Mouse (Mus musculus) spleen, adult 2 months (tissue): Measurements from ENCODE around the gene Nyap2.

ENCODE experiments used
- CTCF ChIP-seq: fragments of 200-500 bp; IDR thresholded peaks from 2 replicates; pipeline ENCODE4 v1.5.1; 2011; ENCODE audit warnings: mild to moderate bottlenecking, inconsistent platforms; ENCODE audit not compliant: insufficient read depth, insufficient read length, insufficient replicate concordance; ENCODE audit errors: extremely low read depth
- POLR2A ChIP-seq: fragments of 200-500 bp; IDR thresholded peaks from 2 replicates; pipeline ENCODE4 v1.6.1; 2011; ENCODE audit warnings: low read depth, low read length, inconsistent platforms

DNA sequence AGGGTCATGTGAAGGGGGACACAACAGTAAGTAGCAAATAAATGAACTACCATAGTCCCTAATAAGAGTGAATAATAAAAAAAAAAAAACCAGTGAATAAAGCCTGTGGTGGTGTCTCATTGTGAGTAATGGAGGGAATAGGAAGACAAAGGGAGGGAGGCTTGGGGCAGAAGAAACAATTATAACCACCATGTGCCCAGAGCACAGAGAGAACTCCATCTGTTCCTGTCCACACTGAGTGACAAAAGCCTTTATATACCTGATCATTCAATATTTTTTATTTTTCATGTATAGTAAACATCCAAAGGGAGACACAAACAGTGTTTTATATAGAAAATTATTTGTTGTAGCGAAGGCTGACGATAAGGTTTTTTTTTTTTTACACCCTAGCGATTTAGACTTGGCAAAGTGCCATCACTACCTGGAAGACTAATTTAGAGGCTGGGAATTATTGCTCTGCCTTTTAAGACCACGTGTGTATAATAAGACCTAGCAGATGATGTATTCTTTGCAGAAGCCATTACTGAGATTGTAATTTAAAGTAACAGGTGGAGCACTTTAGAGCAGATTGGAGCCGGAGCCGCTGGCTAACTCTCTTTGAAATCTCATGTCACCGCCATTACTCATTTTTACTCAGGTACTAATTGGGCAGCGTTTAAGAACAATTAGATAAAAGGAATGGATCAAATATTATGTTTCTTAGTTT is 55.4 kb downstream of the Nyap2 start:
- TF ChIP-seq CTCF (no peak), POLR2A (no peak)
